In the genomic region with DNA sequence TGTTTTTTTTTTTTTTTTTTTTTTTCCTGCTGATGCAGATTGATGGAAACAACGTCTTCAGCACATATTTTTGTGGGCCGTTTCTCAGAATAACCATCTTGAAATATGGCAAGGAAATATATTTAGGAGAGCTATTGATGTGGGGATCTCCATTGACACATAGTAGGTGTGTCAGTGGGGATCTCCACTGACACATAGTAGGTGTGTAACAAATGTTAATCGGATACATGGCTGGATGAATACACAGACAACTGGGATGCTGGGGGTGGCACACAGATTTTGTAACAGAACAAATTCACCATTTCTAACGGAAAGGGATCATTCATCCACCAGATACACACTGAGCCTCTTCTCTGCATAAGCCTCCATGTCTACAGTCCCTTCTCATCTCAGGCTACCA, we compare ENCODE assay signal across 25 mouse cellular contexts. TPM values are rescaled to one million over a fixed set of nuclear protein-coding genes. Genes with fewer than 3 reads are reported as not detected.
DNase-seq lines count a peak whose midpoint lies in the region; ATAC-seq lines count a peak whose summit lies in the region.
"Had no signal": no experiment of that assay in that cellular context is flagged by ENCODE, and none has a peak within 500 bp of the region (broad histone marks: within the 10 kb centered on the region; RNA-seq: fewer than 3 reads in every experiment).

No protein-coding gene starts in this region.

- H3K4me3 ChIP-seq in forebrain, embryonic 13.5 days = no peak overlapping the region
- no peak overlapping the region for H3K4me3 ChIP-seq in forebrain, embryonic 12.5 days (replicated peaks)
- H3K4me3 ChIP-seq in midbrain, embryonic 13.5 days (replicated peaks) = no peak overlapping the region
- no peak overlapping the region for H3K4me3 ChIP-seq in midbrain, embryonic 11.5 days (ENCODE audit: low read depth, low read length)
- H3K4me3 ChIP-seq in hindbrain, embryonic 16.5 days (ENCODE audit: low read length) = no peak overlapping the region
- no peak overlapping the region for H3K4me3 ChIP-seq in neural tube, embryonic 15.5 days (replicated peaks)
- H3K4me3 ChIP-seq: heart, adult 2 months had no signal

- WGBS in forebrain, embryonic 13.5 days = 79% methylated on average over 4 of the region's 4 CpGs
- 80% methylated on average over 4 of the region's 4 CpGs for WGBS in forebrain, embryonic 12.5 days
- 72% methylated on average over 4 of the region's 4 CpGs for WGBS in midbrain, embryonic 13.5 days
- 76% methylated on average over 4 of the region's 4 CpGs for WGBS in midbrain, embryonic 11.5 days
- WGBS in hindbrain, embryonic 16.5 days = 68% methylated on average over 4 of the region's 4 CpGs
- 57% methylated on average over 4 of the region's 4 CpGs for WGBS in neural tube, embryonic 15.5 days

- peaks cover 25% of the 10 kb centered on the region for H3K4me1 ChIP-seq in forebrain, embryonic 13.5 days
- peaks cover 19% of the 10 kb centered on the region for H3K4me1 ChIP-seq in forebrain, embryonic 12.5 days
- peaks cover 25% of the 10 kb centered on the region for H3K4me1 ChIP-seq in midbrain, embryonic 13.5 days (replicated peaks)
- H3K4me1 ChIP-seq in midbrain, embryonic 11.5 days (ENCODE audit: control insufficient read depth, insufficient read depth, low read length) = peaks cover 6% of the 10 kb centered on the region; the same call in 1 of the 2 replicates
- H3K4me1 ChIP-seq in hindbrain, embryonic 16.5 days (ENCODE audit: control insufficient read depth, insufficient read depth, low read depth, low read length) = peaks cover 11% of the 10 kb centered on the region
- peaks cover 22% of the 10 kb centered on the region for H3K4me1 ChIP-seq in neural tube, embryonic 15.5 days

- DNase-seq in midbrain, embryonic 11.5 days (ENCODE audit: low spot score, missing footprints) = no peak
- DNase-seq in layer of hippocampus, adult 9-11 months = no peak
- DNase-seq: adrenal gland, postnatal 25 days; cerebellum, adult 9-10 months; gastrocnemius, postnatal 36 days; heart, adult 2 months; heart, postnatal 14 days; kidney, adult 18-20 months; left cerebral cortex, postnatal 4 days; lung, adult 18-20 months; lung, postnatal 10 days; retina, postnatal 1 day; right cerebral cortex, postnatal 25 days; thymus, adult 18-20 months; thymus, postnatal 36 days had no signal

- H3K27ac ChIP-seq in forebrain, embryonic 13.5 days = no peak overlapping the region
- H3K27ac ChIP-seq in forebrain, embryonic 12.5 days = no peak overlapping the region
- H3K27ac ChIP-seq in midbrain, embryonic 13.5 days = peak overlapping the region; percentile 97
- H3K27ac ChIP-seq in midbrain, embryonic 11.5 days (ENCODE audit: low read depth, low read length) = no peak overlapping the region
- H3K27ac ChIP-seq in hindbrain, embryonic 16.5 days (ENCODE audit: low read depth, low read length) = peak overlapping the region; percentile 96
- H3K27ac ChIP-seq in neural tube, embryonic 15.5 days (replicated peaks) = peak overlapping the region; percentile 99
- H3K27ac ChIP-seq: embryonic facial prominence, embryonic 10.5 days; heart, adult 2 months; heart, embryonic 13.5 days; kidney, postnatal 0 days; limb, embryonic 15.5 days had no signal

- no peak overlapping the region for H3K9ac ChIP-seq in forebrain, embryonic 13.5 days
- H3K9ac ChIP-seq in forebrain, embryonic 12.5 days = no peak overlapping the region
- H3K9ac ChIP-seq in midbrain, embryonic 13.5 days (replicated peaks) = no peak overlapping the region
- no peak overlapping the region for H3K9ac ChIP-seq in midbrain, embryonic 11.5 days (ENCODE audit: low read length)
- H3K9ac ChIP-seq in hindbrain, embryonic 16.5 days (ENCODE audit: low read depth, low read length) = no peak overlapping the region
- H3K9ac ChIP-seq in neural tube, embryonic 15.5 days (replicated peaks) = no peak overlapping the region
- H3K9ac ChIP-seq: limb, embryonic 15.5 days had no signal

- H3K27me3 ChIP-seq in forebrain, embryonic 13.5 days = peaks cover 47% of the 10 kb centered on the region
- H3K27me3 ChIP-seq in forebrain, embryonic 12.5 days = peaks cover 47% of the 10 kb centered on the region
- H3K27me3 ChIP-seq in midbrain, embryonic 13.5 days = peaks cover 40% of the 10 kb centered on the region
- H3K27me3 ChIP-seq in midbrain, embryonic 11.5 days (ENCODE audit: control insufficient read depth, insufficient read depth, low read length) = peaks cover 22% of the 10 kb centered on the region
- no peaks in the 10 kb centered on the region for H3K27me3 ChIP-seq in hindbrain, embryonic 16.5 days (replicated peaks; ENCODE audit: control insufficient read depth, insufficient read depth, low read length)
- H3K27me3 ChIP-seq in neural tube, embryonic 15.5 days (replicated peaks) = no peaks in the 10 kb centered on the region; the same call in 1 of the 2 replicates

- H3K4me2 ChIP-seq in forebrain, embryonic 13.5 days = 0 out of 2 replicates have a peak overlapping the region, but pooled peaks have one; percentile 77
- no peak overlapping the region for H3K4me2 ChIP-seq in forebrain, embryonic 12.5 days
- H3K4me2 ChIP-seq in midbrain, embryonic 13.5 days (replicated peaks) = peak overlapping the region; percentile 69; the same call in 1 of the 2 replicates
- H3K4me2 ChIP-seq in midbrain, embryonic 11.5 days = no peak overlapping the region
- no peak overlapping the region for H3K4me2 ChIP-seq in hindbrain, embryonic 16.5 days (ENCODE audit: low read length)
- H3K4me2 ChIP-seq in neural tube, embryonic 15.5 days = peak overlapping the region; percentile 85; the same call in 1 of the 2 replicates

- no peaks in the 10 kb centered on the region for H3K36me3 ChIP-seq in forebrain, embryonic 13.5 days (ENCODE audit: poor library complexity, severe bottlenecking)
- no peaks in the 10 kb centered on the region for H3K36me3 ChIP-seq in forebrain, embryonic 12.5 days (replicated peaks)
- H3K36me3 ChIP-seq in midbrain, embryonic 13.5 days = no peaks in the 10 kb centered on the region
- no peaks in the 10 kb centered on the region for H3K36me3 ChIP-seq in midbrain, embryonic 11.5 days (ENCODE audit: control insufficient read depth, insufficient read depth, low read length)
- no peaks in the 10 kb centered on the region for H3K36me3 ChIP-seq in hindbrain, embryonic 16.5 days (ENCODE audit: control insufficient read depth, insufficient read depth, low read length)
- no peaks in the 10 kb centered on the region for H3K36me3 ChIP-seq in neural tube, embryonic 15.5 days
- H3K36me3 ChIP-seq: embryonic facial prominence, embryonic 10.5 days; heart, embryonic 13.5 days; limb, embryonic 15.5 days; midbrain, embryonic 12.5 days had no signal

- H3K9me3 ChIP-seq in forebrain, embryonic 13.5 days (replicated peaks) = no peaks in the 10 kb centered on the region
- no peaks in the 10 kb centered on the region for H3K9me3 ChIP-seq in forebrain, embryonic 12.5 days
- no peaks in the 10 kb centered on the region for H3K9me3 ChIP-seq in midbrain, embryonic 13.5 days
- H3K9me3 ChIP-seq in midbrain, embryonic 11.5 days (ENCODE audit: control insufficient read depth, low read length) = no peaks in the 10 kb centered on the region
- no peaks in the 10 kb centered on the region for H3K9me3 ChIP-seq in hindbrain, embryonic 16.5 days (ENCODE audit: control insufficient read depth, low read length)
- H3K9me3 ChIP-seq in neural tube, embryonic 15.5 days (replicated peaks) = no peaks in the 10 kb centered on the region
- H3K9me3 ChIP-seq: embryonic facial prominence, embryonic 10.5 days; heart, embryonic 13.5 days; limb, embryonic 15.5 days; midbrain, embryonic 12.5 days had no signal

- ATAC-seq in forebrain, embryonic 13.5 days = no peak
- no peak for ATAC-seq in forebrain, embryonic 12.5 days (ENCODE audit: low FRiP score)
- ATAC-seq in midbrain, embryonic 13.5 days = no peak
- ATAC-seq in midbrain, embryonic 11.5 days (ENCODE audit: low FRiP score) = no peak
- no peak for ATAC-seq in hindbrain, embryonic 16.5 days
- ATAC-seq in neural tube, embryonic 15.5 days (ENCODE audit: low FRiP score) = no peak

RNA-seq across cellular contexts. Expression of a gene that starts 7.7 kb away (rescaled TPM):
- polyA plus RNA-seq in forebrain, embryonic 13.5 days (2015; fragmentation: Nextera tagmentation; extraction: Ambion mirVana) = 12.9 and 15.2 TPM in 2 replicates
- 14.3 and 15.6 TPM in 2 replicates for polyA plus RNA-seq in forebrain, embryonic 12.5 days (2016; fragmentation: Nextera tagmentation; extraction: Ambion mirVana)
- 21.5 and 22.1 TPM in 2 replicates for polyA plus RNA-seq in midbrain, embryonic 13.5 days (2015; fragmentation: Nextera tagmentation; extraction: Ambion mirVana)
- polyA plus RNA-seq in midbrain, embryonic 11.5 days (2014; fragmentation: Nextera tagmentation; extraction: Ambion mirVana) = 8.7 and 9.3 TPM in 2 replicates
- polyA plus RNA-seq in hindbrain, embryonic 16.5 days (2015; fragmentation: Nextera tagmentation; extraction: Ambion mirVana) = 30.8 and 31.6 TPM in 2 replicates
- 29.9 and 34.5 TPM in 2 replicates for polyA plus RNA-seq in neural tube, embryonic 15.5 days (2015; fragmentation: Nextera tagmentation; extraction: Ambion mirVana)

RNA-seq across cellular contexts. Expression of a gene that starts 55.0 kb away (rescaled TPM):
- not detected in 2 replicates for polyA plus RNA-seq in forebrain, embryonic 13.5 days (2015; fragmentation: Nextera tagmentation; extraction: Ambion mirVana)
- polyA plus RNA-seq in forebrain, embryonic 12.5 days (2016; fragmentation: Nextera tagmentation; extraction: Ambion mirVana) = 0.54 and 1.9 TPM in 2 replicates
- not detected in 2 replicates for polyA plus RNA-seq in midbrain, embryonic 13.5 days (2015; fragmentation: Nextera tagmentation; extraction: Ambion mirVana)
- polyA plus RNA-seq in midbrain, embryonic 11.5 days (2014; fragmentation: Nextera tagmentation; extraction: Ambion mirVana) = 0.20 and 0.43 TPM in 2 replicates
- 0.16 and 0.20 TPM in 2 replicates for polyA plus RNA-seq in hindbrain, embryonic 16.5 days (2015; fragmentation: Nextera tagmentation; extraction: Ambion mirVana)
- 3.3 TPM in 1 of 2 replicates, not detected in the other for polyA plus RNA-seq in neural tube, embryonic 15.5 days (2015; fragmentation: Nextera tagmentation; extraction: Ambion mirVana)

RNA-seq across cellular contexts. Expression of a gene that starts 58.6 kb away (rescaled TPM):
- polyA plus RNA-seq in forebrain, embryonic 13.5 days (2015; fragmentation: Nextera tagmentation; extraction: Ambion mirVana) = 155 and 166 TPM in 2 replicates
- polyA plus RNA-seq in forebrain, embryonic 12.5 days (2016; fragmentation: Nextera tagmentation; extraction: Ambion mirVana) = 162 and 173 TPM in 2 replicates
- polyA plus RNA-seq in midbrain, embryonic 13.5 days (2015; fragmentation: Nextera tagmentation; extraction: Ambion mirVana) = 102 and 108 TPM in 2 replicates
- 131 and 141 TPM in 2 replicates for polyA plus RNA-seq in midbrain, embryonic 11.5 days (2014; fragmentation: Nextera tagmentation; extraction: Ambion mirVana)
- 86.5 and 88.6 TPM in 2 replicates for polyA plus RNA-seq in hindbrain, embryonic 16.5 days (2015; fragmentation: Nextera tagmentation; extraction: Ambion mirVana)
- 90.2 and 120 TPM in 2 replicates for polyA plus RNA-seq in neural tube, embryonic 15.5 days (2015; fragmentation: Nextera tagmentation; extraction: Ambion mirVana)

Comparison
In these comparisons a context has a peak if more than half of its experiments do, and no peak if none do; other contexts are left out.
1. H3K27ac ChIP-seq: peak in midbrain, embryonic 13.5 days (single experiment), hindbrain, embryonic 16.5 days (single experiment) and neural tube, embryonic 15.5 days (single experiment); none in forebrain, embryonic 13.5 days (single experiment), forebrain, embryonic 12.5 days (single experiment) and midbrain, embryonic 11.5 days (single experiment).
2. H3K4me2 ChIP-seq: peak in forebrain, embryonic 13.5 days (single experiment), midbrain, embryonic 13.5 days (single experiment) and neural tube, embryonic 15.5 days (single experiment); none in forebrain, embryonic 12.5 days (single experiment), midbrain, embryonic 11.5 days (single experiment) and hindbrain, embryonic 16.5 days (single experiment).